Mouse (Mus musculus): ENCODE results near the gene Cdt1.

Gene Cdt1

GRCm38 (mm10) chr8:122611295-122612133 lies 43.7 kb downstream of the Cdt1 start, which contains the start of the genes Galns and Trappc2l:
Gene Galns (minus strand): TSS chr8:122611463.
Gene Trappc2l (plus strand): TSS chr8:122611640.
- DNase-seq (ENCODE audit: low read depth), result peak; percentile 93

GRCm38 (mm10) chr8:122616181-122616905 lies 48.5 kb downstream of the Cdt1 start:
- DNase-seq (ENCODE audit: low read depth), result peak; percentile 8

GRCm38 (mm10) chr8:122617947-122618546 lies 50.2 kb downstream of the Cdt1 start:
- peak; percentile 57 for DNase-seq (ENCODE audit: low read depth)

- no peak for DNase-seq (ENCODE audit: low read depth)
Observed at GRCm38 (mm10) chr8:122618660-122619378, 51.0 kb downstream of the Cdt1 start.

- no peak for DNase-seq (ENCODE audit: low read depth)
Observed at GRCm38 (mm10) chr8:122620446-122620845, 52.6 kb downstream of the Cdt1 start.

- no peak for DNase-seq (ENCODE audit: low read depth)
Observed at GRCm38 (mm10) chr8:122622727-122623126, 54.9 kb downstream of the Cdt1 start, which contains the start of gene Pabpn1l. Gene Pabpn1l (minus strand): TSS chr8:122622739.
